21 mouse cellular contexts compared by ENCODE assay signal in genomic region chr5:112355493-112355892, GRCm38 (mm10). TPM values are rescaled to one million over a fixed set of nuclear protein-coding genes. Genes with fewer than 3 reads are reported as not detected.
A peak's percentile ranks its signal among the peaks of the same experiment; 100 is the strongest.
DNase-seq lines count a peak whose midpoint lies in the region; ATAC-seq and TF ChIP-seq lines count a peak whose summit lies in the region.
"Had no signal": no experiment of that assay in that cellular context is flagged by ENCODE, and none has a peak within 500 bp of the region (broad histone marks: within the 10 kb centered on the region; RNA-seq: fewer than 3 reads in every experiment).

No protein-coding gene starts in this region.

- no peaks in the 10 kb centered on the region for H3K27me3 ChIP-seq in intestine, embryonic 15.5 days (replicated peaks)
- no peaks in the 10 kb centered on the region for H3K27me3 ChIP-seq in intestine, embryonic 16.5 days (replicated peaks; ENCODE audit: control insufficient read depth, insufficient read depth, low read length)
- no peaks in the 10 kb centered on the region for H3K27me3 ChIP-seq in testis, adult 2 months (ENCODE audit: control insufficient read depth, insufficient read depth, low read length)
- H3K27me3 ChIP-seq in liver, postnatal 0 days (ENCODE audit: insufficient read depth, low read length) = no peaks in the 10 kb centered on the region
- H3K27me3 ChIP-seq: embryonic facial prominence, embryonic 13.5 days; hindbrain, embryonic 15.5 days; limb, embryonic 13.5 days; midbrain, embryonic 15.5 days; neural tube, embryonic 15.5 days had no signal

- 83% methylated on average over 6 of the region's 6 CpGs for whole genome bisulfite sequencing in intestine, embryonic 15.5 days
- WGBS in intestine, embryonic 16.5 days = 81% methylated on average over 6 of the region's 6 CpGs
- 57% methylated on average over 6 of the region's 6 CpGs for WGBS in liver, postnatal 0 days (ENCODE audit: insufficient replicate concordance)

- no peaks in the 10 kb centered on the region for H3K9me3 ChIP-seq in intestine, embryonic 15.5 days
- H3K9me3 ChIP-seq in intestine, embryonic 16.5 days (ENCODE audit: control insufficient read depth, low read length) = no peaks in the 10 kb centered on the region
- no peaks in the 10 kb centered on the region for H3K9me3 ChIP-seq in liver, postnatal 0 days (ENCODE audit: low read length)
- H3K9me3 ChIP-seq: embryonic facial prominence, embryonic 13.5 days; heart, embryonic 13.5 days; hindbrain, embryonic 15.5 days; limb, embryonic 13.5 days; midbrain, embryonic 15.5 days; neural tube, embryonic 15.5 days had no signal

- 0 out of 2 replicates have a peak, but pooled peaks have one; percentile 11 for ATAC-seq in intestine, embryonic 15.5 days
- no peak for ATAC-seq in intestine, embryonic 16.5 days
- ATAC-seq in liver, postnatal 0 days = peak; percentile 13; the same call in 1 of the 2 replicates
- ATAC-seq: forebrain, embryonic 14.5 days; midbrain, embryonic 15.5 days had no signal

- no peak for TF ChIP-seq POLR2A in testis, adult 2 months (IDR thresholded peaks at IDR 0.05; ENCODE audit: control insufficient read depth, low read depth, low read length)

- no peaks in the 10 kb centered on the region for H3K4me1 ChIP-seq in intestine, embryonic 15.5 days (replicated peaks)
- H3K4me1 ChIP-seq in intestine, embryonic 16.5 days (ENCODE audit: control insufficient read depth, insufficient read depth, low read length) = no peaks in the 10 kb centered on the region
- peaks cover 9% of the 10 kb centered on the region for H3K4me1 ChIP-seq in testis, adult 2 months (ENCODE audit: control insufficient read depth, insufficient read depth, low read length)
- 0 out of 2 replicates have a peak, but pooled peaks cover 5% of the 10 kb centered on the region for H3K4me1 ChIP-seq in liver, postnatal 0 days (ENCODE audit: insufficient read depth)
- H3K4me1 ChIP-seq: embryonic facial prominence, embryonic 13.5 days; hindbrain, embryonic 15.5 days; limb, embryonic 13.5 days; midbrain, embryonic 15.5 days; neural tube, embryonic 15.5 days had no signal

- H3K4me2 ChIP-seq in intestine, embryonic 15.5 days (replicated peaks) = no peak overlapping the region
- H3K4me2 ChIP-seq in intestine, embryonic 16.5 days (ENCODE audit: low read depth, low read length) = no peak overlapping the region
- H3K4me2 ChIP-seq in liver, postnatal 0 days (ENCODE audit: low read depth, low read length) = no peak overlapping the region
- H3K4me2 ChIP-seq: embryonic facial prominence, embryonic 13.5 days; heart, embryonic 13.5 days; hindbrain, embryonic 15.5 days; limb, embryonic 13.5 days; lung, embryonic 14.5 days; midbrain, embryonic 15.5 days; neural tube, embryonic 15.5 days had no signal

- no peak overlapping the region for H3K27ac ChIP-seq in intestine, embryonic 15.5 days
- no peak overlapping the region for H3K27ac ChIP-seq in intestine, embryonic 16.5 days (ENCODE audit: low read length)
- peak overlapping the region; percentile 29; the same call in 1 of the 2 replicates for H3K27ac ChIP-seq in testis, adult 2 months (ENCODE audit: control insufficient read depth, insufficient read depth, low read depth, low read length)
- H3K27ac ChIP-seq in liver, postnatal 0 days (ENCODE audit: low read depth) = no peak overlapping the region
- H3K27ac ChIP-seq: embryonic facial prominence, embryonic 13.5 days; heart, embryonic 13.5 days; hindbrain, embryonic 15.5 days; limb, embryonic 13.5 days; midbrain, embryonic 15.5 days; neural tube, embryonic 15.5 days had no signal

- H3K4me3 ChIP-seq in intestine, embryonic 15.5 days (replicated peaks) = no peak overlapping the region
- no peak overlapping the region for H3K4me3 ChIP-seq in intestine, embryonic 16.5 days (ENCODE audit: low read length)
- H3K4me3 ChIP-seq in testis, adult 2 months (ENCODE audit: control insufficient read depth, low read depth, low read length) = peak overlapping the region; percentile 82
- no peak overlapping the region for H3K4me3 ChIP-seq in liver, postnatal 0 days (ENCODE audit: low read depth, low read length)
- H3K4me3 ChIP-seq: embryonic facial prominence, embryonic 13.5 days; heart, embryonic 13.5 days; hindbrain, embryonic 15.5 days; limb, embryonic 13.5 days; midbrain, embryonic 15.5 days; neural tube, embryonic 15.5 days had no signal

- TF ChIP-seq CTCF in testis, adult 2 months (IDR thresholded peaks at IDR 0.05; ENCODE audit: control insufficient read depth, insufficient read depth, insufficient replicate concordance, low read depth, low read length) = no peak
- TF ChIP-seq CTCF in liver, postnatal 0 days (IDR thresholded peaks at IDR 0.05; ENCODE audit: low read depth) = no peak

- no peak for TF ChIP-seq EP300 in liver, postnatal 0 days (IDR thresholded peaks at IDR 0.05; ENCODE audit: low read depth)

- H3K36me3 ChIP-seq in intestine, embryonic 15.5 days = peaks cover 9% of the 10 kb centered on the region
- peaks cover 9% of the 10 kb centered on the region; the same call in 1 of the 2 replicates for H3K36me3 ChIP-seq in intestine, embryonic 16.5 days (ENCODE audit: control insufficient read depth, insufficient read depth, low read length)
- no peaks in the 10 kb centered on the region for H3K36me3 ChIP-seq in testis, adult 2 months (ENCODE audit: control insufficient read depth, insufficient read depth, low read length)
- peaks cover 13% of the 10 kb centered on the region for H3K36me3 ChIP-seq in liver, postnatal 0 days (replicated peaks; ENCODE audit: insufficient read depth, low read length)

- no peak overlapping the region for H3K9ac ChIP-seq in intestine, embryonic 15.5 days
- no peak overlapping the region for H3K9ac ChIP-seq in intestine, embryonic 16.5 days (ENCODE audit: low read depth, low read length)
- no peak overlapping the region for H3K9ac ChIP-seq in liver, postnatal 0 days (replicated peaks)
- H3K9ac ChIP-seq: embryonic facial prominence, embryonic 13.5 days; heart, embryonic 13.5 days; hindbrain, embryonic 15.5 days; limb, embryonic 13.5 days; lung, embryonic 14.5 days; midbrain, embryonic 15.5 days; neural tube, embryonic 15.5 days had no signal

- no peak for DNase-seq in testis, postnatal 10 days (ENCODE audit: low spot score)
- DNase-seq in liver, postnatal 0 days = no peak
- DNase-seq in ovary, postnatal 36 days (ENCODE audit: low spot score) = no peak
- no peak for DNase-seq in spleen, postnatal 36 days (ENCODE audit: low spot score in 2 of 2)
- DNase-seq: B cell, adult 2 months; cerebellum, adult 9-11 months; gastrocnemius, postnatal 25 days; kidney, adult 8-10 months; lung, embryonic 14.5 days; right cerebral cortex, postnatal 14 days; spleen, adult 18-20 months had no signal

RNA-seq across cellular contexts. Expression of gene Gm6583, which starts 0.3 kb away (rescaled TPM):
- 0.16 and 0.23 TPM in 2 replicates for polyA plus RNA-seq in intestine, embryonic 15.5 days (2015; fragmentation: Nextera tagmentation; extraction: Ambion mirVana)
- 0.06 and 0.22 TPM in 2 replicates for polyA plus RNA-seq in intestine, embryonic 16.5 days (2015; fragmentation: Nextera tagmentation; extraction: Ambion mirVana)
- polyA plus RNA-seq in testis, adult 2 months (2012; rRNA removed) = 3.2 and 3.3 TPM in 2 replicates
- polyA plus RNA-seq in liver, postnatal 0 days (2015; fragmentation: Nextera tagmentation; extraction: Ambion mirVana) = 0.16 and 0.17 TPM in 2 replicates

RNA-seq across cellular contexts. Expression of gene Hps4, which starts 12.6 kb away (rescaled TPM):
- 38.7 and 41.8 TPM in 2 replicates for polyA plus RNA-seq in intestine, embryonic 15.5 days (2015; fragmentation: Nextera tagmentation; extraction: Ambion mirVana)
- polyA plus RNA-seq in intestine, embryonic 16.5 days (2015; fragmentation: Nextera tagmentation; extraction: Ambion mirVana) = 47.1 and 48.4 TPM in 2 replicates
- polyA plus RNA-seq in testis, adult 2 months (2012; rRNA removed) = 64.6 and 73.8 TPM in 2 replicates
- 11.5 and 12.5 TPM in 2 replicates for polyA plus RNA-seq in liver, postnatal 0 days (2015; fragmentation: Nextera tagmentation; extraction: Ambion mirVana)

RNA-seq across cellular contexts. Expression of gene Srrd, which starts 12.7 kb away (rescaled TPM):
- 32.2 and 35.4 TPM in 2 replicates for polyA plus RNA-seq in intestine, embryonic 15.5 days (2015; fragmentation: Nextera tagmentation; extraction: Ambion mirVana)
- polyA plus RNA-seq in intestine, embryonic 16.5 days (2015; fragmentation: Nextera tagmentation; extraction: Ambion mirVana) = 28.5 and 30.4 TPM in 2 replicates
- 107 and 118 TPM in 2 replicates for polyA plus RNA-seq in testis, adult 2 months (2012; rRNA removed)
- 9.4 and 10.6 TPM in 2 replicates for polyA plus RNA-seq in liver, postnatal 0 days (2015; fragmentation: Nextera tagmentation; extraction: Ambion mirVana)

RNA-seq across cellular contexts. Expression of gene Tfip11, which starts 29.3 kb away (rescaled TPM):
- polyA plus RNA-seq in intestine, embryonic 15.5 days (2015; fragmentation: Nextera tagmentation; extraction: Ambion mirVana) = 25.5 and 26.2 TPM in 2 replicates
- 26.6 and 26.8 TPM in 2 replicates for polyA plus RNA-seq in intestine, embryonic 16.5 days (2015; fragmentation: Nextera tagmentation; extraction: Ambion mirVana)
- 31.6 and 33.1 TPM in 2 replicates for polyA plus RNA-seq in testis, adult 2 months (2012; rRNA removed)
- polyA plus RNA-seq in liver, postnatal 0 days (2015; fragmentation: Nextera tagmentation; extraction: Ambion mirVana) = 6.7 and 8.0 TPM in 2 replicates

RNA-seq across cellular contexts. Expression of gene Asphd2, which starts 39.2 kb away (rescaled TPM):
- 8.5 and 10.1 TPM in 2 replicates for polyA plus RNA-seq in intestine, embryonic 15.5 days (2015; fragmentation: Nextera tagmentation; extraction: Ambion mirVana)
- polyA plus RNA-seq in intestine, embryonic 16.5 days (2015; fragmentation: Nextera tagmentation; extraction: Ambion mirVana) = 1.9 and 2.5 TPM in 2 replicates
- polyA plus RNA-seq in testis, adult 2 months (2012; rRNA removed) = 0.66 and 0.84 TPM in 2 replicates
- 0.21 TPM in 1 of 2 replicates, not detected in the other for polyA plus RNA-seq in liver, postnatal 0 days (2015; fragmentation: Nextera tagmentation; extraction: Ambion mirVana)
